ENCODE assay signal across 8 mouse cellular contexts in the genomic region with DNA sequence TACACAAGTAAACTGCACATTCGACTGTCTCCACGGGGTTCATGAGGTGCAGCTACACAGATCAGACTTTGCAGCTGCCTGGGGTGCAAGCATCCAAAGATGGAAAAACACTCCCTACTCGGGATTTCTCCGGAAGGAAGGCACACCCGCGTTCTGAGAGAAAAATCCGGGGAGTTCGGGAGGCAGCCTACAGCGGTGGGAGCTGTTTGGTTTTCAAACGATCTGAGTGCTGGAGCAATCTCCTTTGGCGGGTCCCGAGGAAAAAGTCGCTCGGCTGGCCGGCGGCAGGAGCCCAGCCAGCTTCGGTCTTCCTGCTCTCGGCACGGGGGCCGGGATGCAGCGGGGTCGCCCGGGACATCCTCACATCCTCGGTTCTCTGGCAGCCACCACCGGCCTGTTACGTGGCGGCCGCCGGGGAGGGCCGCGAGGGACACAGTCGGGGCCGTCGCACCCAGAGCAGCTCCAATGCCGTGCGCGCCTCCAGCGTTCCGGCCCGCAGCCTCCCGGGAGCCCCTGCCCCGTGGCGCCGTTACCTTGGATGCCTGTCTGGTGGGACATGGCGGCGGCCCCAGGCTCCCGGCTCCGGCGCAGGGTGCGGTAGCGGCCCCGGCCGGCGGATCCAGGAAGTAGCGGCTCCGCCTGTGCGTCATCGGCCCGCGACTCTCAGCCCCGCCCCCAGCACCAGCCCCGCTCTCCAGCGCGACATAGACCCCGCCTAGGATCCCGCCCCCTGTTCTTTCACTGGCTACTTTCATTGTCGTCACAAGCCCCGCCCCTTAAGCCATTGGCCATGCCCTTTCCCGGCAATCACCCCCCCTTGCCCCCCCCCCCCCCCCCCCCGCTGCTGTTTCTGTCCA. TPM values are rescaled to one million over a fixed set of nuclear protein-coding genes. Genes with fewer than 3 reads are reported as not detected.
DNase-seq lines count a peak whose midpoint lies in the region; ATAC-seq lines count a peak whose summit lies in the region.

A gene (minus strand): TSS at position 671 of the 857 bp plus-strand sequence.

- peak; percentile 99 for DNase-seq in adipocyte (ENCODE audit: low spot score)
- peak; percentile 97 for DNase-seq in embryo, embryonic 10 days (ENCODE audit: low spot score)
- peak; percentile 99 for DNase-seq in gastrocnemius, postnatal 10 days
- DNase-seq in induced T-regulatory cell, adult 2 months (ENCODE audit: low read depth), result peak; percentile 99
- peak; percentile 86 to 96 for DNase-seq in left cerebral cortex, adult 9 months (ENCODE audit: low spot score in 2 of 2)
- peak; percentile 99 for DNase-seq in right cerebral cortex, postnatal 14 days
- peak; percentile 97 to 98 for DNase-seq in urinary bladder, postnatal 36 days (ENCODE audit: low spot score in 2 of 2)

- peak; percentile 96 for ATAC-seq in megakaryocyte progenitor cell, adult 5-6 weeks (replicated peaks; ENCODE audit: poor library complexity)

RNA-seq across cellular contexts. Expression of the gene that starts here (rescaled TPM):
- 10 to 100 TPM; 20.0 to 23.6 TPM for total RNA-seq in gastrocnemius, postnatal 10 days (2021)
- total RNA-seq in megakaryocyte progenitor cell, adult 5-6 weeks (2015), result 43.9 and 50.1 TPM in 2 replicates
- total RNA-seq in megakaryocyte progenitor cell, adult 5-6 weeks (2017), result 27.2 and 28.1 TPM in 2 replicates

Comparison
In these comparisons a context has a peak if more than half of its experiments do, and no peak if none do; other contexts are left out.
1. Peak in every context shown above with its lines: DNase-seq and ATAC-seq.